Mouse (Mus musculus) hindbrain, embryonic 14.5 days (tissue): ENCODE data around the gene Agpat4. TPM values are rescaled to one million over a fixed set of nuclear protein-coding genes. Genes with fewer than 3 reads are reported as not detected.

Source experiments
- ATAC-seq: fragments of 200-750 bp; cut with Nextera tagmentation; 2 replicates; pipeline ENCODE4 v1.8.0; 2017; ENCODE audit warnings: moderate number of reproducible peaks, mild to moderate bottlenecking, moderate TSS enrichment, moderate library complexity; ENCODE audit not compliant: low FRiP score
- DNase-seq: peaks from one replicate; pipeline ENCODE4 v3.0.0-alpha.2; 2015; ENCODE audit warnings: low spot score
- H3K27ac ChIP-seq: fragments of 300-500 bp; sonication (generic); 2 replicates; pipeline ENCODE4 v1.5.1; 2014; ENCODE audit warnings: mild to moderate bottlenecking, moderate library complexity
- H3K27me3 ChIP-seq: fragments of 300-500 bp; sonication (generic); 2 replicates; pipeline ENCODE4 v1.6.1; 2014; ENCODE audit warnings: mild to moderate bottlenecking, low read length, mixed read lengths; ENCODE audit not compliant: control insufficient read depth, insufficient read depth
- H3K36me3 ChIP-seq: fragments of 300-500 bp; sonication (generic); replicated peaks from 2 replicates; pipeline ENCODE4 v1.6.1; 2014; ENCODE audit not compliant: control insufficient read depth, insufficient read depth
- H3K4me1 ChIP-seq: fragments of 300-500 bp; sonication (generic); replicated peaks from 2 replicates; pipeline ENCODE4 v1.6.1; 2014; ENCODE audit warnings: antibody characterized with exemption, low read length, mixed read lengths; ENCODE audit not compliant: control insufficient read depth, insufficient read depth
- H3K4me2 ChIP-seq: fragments of 300-500 bp; sonication (generic); replicated peaks from 2 replicates; pipeline ENCODE4 v1.6.1; 2014; ENCODE audit warnings: mild to moderate bottlenecking, moderate library complexity
- H3K4me3 ChIP-seq: fragments of 300-500 bp; sonication (generic); replicated peaks from 2 replicates; pipeline ENCODE4 v1.5.1; 2014; ENCODE audit warnings: mild to moderate bottlenecking, low read length
- H3K9ac ChIP-seq: fragments of 300-500 bp; sonication (generic); 2 replicates; pipeline ENCODE4 v1.6.1; 2014
- H3K9me3 ChIP-seq: fragments of 300-500 bp; sonication (generic); 2 replicates; pipeline ENCODE4 v1.6.1; 2016; ENCODE audit warnings: low read length; ENCODE audit not compliant: control insufficient read depth
- WGBS: fragments of 180-500 bp; shearing (Covaris S2); extraction: QIAGEN DNeasy Blood & Tissue Kit; methylation state at CpG from one replicate; pipeline ENCODE4 v1.1.7; 2014; 5-methylcytosine and 5-hydroxymethylcytosine counted together
- polyA plus RNA-seq: library from polyadenylated mRNA; unstranded; fragments of >200 nt; fragmentation: Nextera tagmentation; extraction: Ambion mirVana; gene quantifications from 2 replicates; pipeline ENCODE4 v1.2.1, GENCODE M21; 2014

Gene Agpat4
- polyA plus RNA-seq, 1 experiment from 2014 or later: 38.2 TPM

DNA sequence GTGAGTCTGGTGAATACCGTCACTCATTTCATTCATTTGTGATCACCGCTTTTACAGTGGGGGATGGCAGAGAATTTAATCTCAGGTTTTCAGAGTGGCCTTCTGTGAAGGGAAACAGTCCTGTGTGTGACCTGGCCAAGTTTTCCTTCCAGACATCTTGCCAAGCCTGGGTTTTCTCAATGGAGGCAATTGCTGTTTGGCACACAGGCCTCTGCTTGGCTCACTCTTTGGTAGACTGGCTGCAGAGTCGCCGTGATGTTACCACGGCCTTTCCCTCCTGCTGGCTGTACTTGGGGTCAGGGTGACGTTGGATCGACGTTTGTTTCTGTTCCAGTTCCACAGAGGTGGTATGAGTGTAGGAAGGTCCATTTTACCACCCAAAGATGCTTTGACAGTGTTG is 15.5 kb downstream of the Agpat4 start:
- WGBS: 87% methylated on average over 8 of the region's 8 CpGs
- DNase-seq (no peak), ATAC-seq (no peak)
- H3K36me3 ChIP-seq: no peaks in the 10 kb centered on the region
- no peak overlapping the region for H3K4me2 ChIP-seq
- H3K4me3 ChIP-seq: no peak overlapping the region
- H3K4me1 ChIP-seq: no peaks in the 10 kb centered on the region
- no peak overlapping the region for H3K9ac ChIP-seq
- H3K9me3 ChIP-seq: no peaks in the 10 kb centered on the region
- no peak overlapping the region for H3K27ac ChIP-seq
- no peaks in the 10 kb centered on the region for H3K27me3 ChIP-seq

DNA sequence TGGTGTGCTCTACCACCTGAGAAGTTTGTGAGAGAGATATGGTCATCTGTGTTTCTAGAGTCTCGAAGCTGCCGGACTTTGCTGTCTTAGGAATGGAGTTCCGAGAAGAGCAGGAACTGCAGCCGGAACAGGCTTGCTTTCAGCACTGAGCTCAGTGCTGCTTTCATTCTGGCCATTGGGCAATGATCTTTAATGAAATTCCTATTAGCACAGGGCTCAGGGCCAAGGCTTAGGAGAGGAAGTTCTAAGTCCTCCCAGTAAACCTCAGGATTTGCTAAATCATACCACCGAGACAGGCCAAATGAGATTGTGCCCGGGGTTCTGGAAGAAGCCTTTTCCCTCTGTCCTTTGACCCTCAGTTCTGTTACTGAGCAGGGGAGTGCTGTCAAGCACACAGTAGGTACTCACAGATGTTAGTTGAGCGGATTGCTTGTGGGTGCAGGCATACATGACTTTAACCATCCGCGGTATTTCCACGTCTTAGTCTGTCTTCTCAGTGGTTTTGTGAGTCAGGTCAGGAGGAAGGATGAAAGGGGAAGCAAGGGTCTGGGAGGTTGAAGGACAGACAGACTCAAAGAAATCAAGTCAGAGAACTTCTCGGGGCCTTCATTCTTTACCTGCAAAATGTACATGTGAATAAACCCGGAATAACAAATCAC is 16.6 kb downstream of the Agpat4 start:
- 96% methylated on average over 12 of the region's 12 CpGs for WGBS
- ATAC-seq (no peak), DNase-seq (no peak)
- no peak overlapping the region for H3K4me2 ChIP-seq
- H3K27ac ChIP-seq: no peak overlapping the region
- H3K36me3 ChIP-seq: no peaks in the 10 kb centered on the region
- H3K4me3 ChIP-seq: no peak overlapping the region
- H3K4me1 ChIP-seq: no peaks in the 10 kb centered on the region
- no peaks in the 10 kb centered on the region for H3K9me3 ChIP-seq
- H3K9ac ChIP-seq: no peak overlapping the region
- no peaks in the 10 kb centered on the region for H3K27me3 ChIP-seq

DNA sequence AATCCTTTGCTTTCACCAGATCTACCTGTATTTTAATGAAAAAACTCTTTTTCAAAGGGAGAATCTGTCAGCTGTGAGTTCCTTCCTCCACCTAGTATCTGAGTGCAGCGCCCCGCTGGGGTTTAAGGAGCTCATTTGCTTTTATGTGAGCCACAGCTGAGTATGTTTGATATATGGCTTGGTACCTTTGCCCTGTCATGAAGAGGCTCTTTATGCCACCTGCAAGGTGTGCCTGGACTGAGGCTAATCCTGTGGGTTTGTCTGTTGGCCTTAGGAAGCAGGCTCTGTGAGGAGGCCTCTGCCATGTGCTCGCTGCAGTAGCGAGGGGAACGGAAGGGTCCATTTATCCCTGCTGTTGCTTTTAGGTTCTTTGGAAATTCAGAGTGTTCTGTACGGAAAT is 19.9 kb downstream of the Agpat4 start:
- WGBS: 96% methylated on average over 6 of the region's 6 CpGs
- no peaks in the 10 kb centered on the region for H3K36me3 ChIP-seq
- no peaks in the 10 kb centered on the region for H3K4me1 ChIP-seq
- no peaks in the 10 kb centered on the region for H3K9me3 ChIP-seq
- no peak overlapping the region for H3K4me2 ChIP-seq
- H3K9ac ChIP-seq: no peak overlapping the region
- DNase-seq (no peak), ATAC-seq (no peak)
- no peak overlapping the region for H3K4me3 ChIP-seq
- H3K27ac ChIP-seq: no peak overlapping the region
- H3K27me3 ChIP-seq: no peaks in the 10 kb centered on the region

DNA sequence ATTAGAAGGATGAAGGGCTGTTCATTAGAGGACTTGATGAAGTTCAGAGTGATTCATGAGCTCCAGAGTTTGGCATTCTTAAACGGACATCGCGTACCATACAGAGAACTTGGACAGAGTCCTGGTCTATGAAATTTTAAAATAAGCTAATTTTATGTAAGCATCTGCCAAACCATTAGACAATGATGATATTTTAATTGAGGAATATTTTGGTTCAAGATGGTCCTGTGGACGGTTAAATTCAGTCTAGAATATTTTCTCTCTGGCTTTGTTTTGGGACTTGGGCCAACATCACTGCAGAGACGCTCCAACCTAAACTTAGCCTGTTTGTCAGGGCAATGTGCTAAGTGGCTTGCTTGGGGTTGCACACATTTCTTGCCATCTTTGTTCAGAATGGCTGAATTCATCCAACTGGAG is 25.5 kb downstream of the Agpat4 start:
- H3K4me1 ChIP-seq: no peaks in the 10 kb centered on the region
- H3K36me3 ChIP-seq: no peaks in the 10 kb centered on the region
- no peak overlapping the region for H3K9ac ChIP-seq
- no peak for DNase-seq
- H3K27me3 ChIP-seq: no peaks in the 10 kb centered on the region
- WGBS: 87% methylated on average over 5 of the region's 5 CpGs
- no peak overlapping the region for H3K4me2 ChIP-seq
- H3K4me3 ChIP-seq: no peak overlapping the region
- ATAC-seq: no peak
- no peaks in the 10 kb centered on the region for H3K9me3 ChIP-seq
- no peak overlapping the region for H3K27ac ChIP-seq

DNA sequence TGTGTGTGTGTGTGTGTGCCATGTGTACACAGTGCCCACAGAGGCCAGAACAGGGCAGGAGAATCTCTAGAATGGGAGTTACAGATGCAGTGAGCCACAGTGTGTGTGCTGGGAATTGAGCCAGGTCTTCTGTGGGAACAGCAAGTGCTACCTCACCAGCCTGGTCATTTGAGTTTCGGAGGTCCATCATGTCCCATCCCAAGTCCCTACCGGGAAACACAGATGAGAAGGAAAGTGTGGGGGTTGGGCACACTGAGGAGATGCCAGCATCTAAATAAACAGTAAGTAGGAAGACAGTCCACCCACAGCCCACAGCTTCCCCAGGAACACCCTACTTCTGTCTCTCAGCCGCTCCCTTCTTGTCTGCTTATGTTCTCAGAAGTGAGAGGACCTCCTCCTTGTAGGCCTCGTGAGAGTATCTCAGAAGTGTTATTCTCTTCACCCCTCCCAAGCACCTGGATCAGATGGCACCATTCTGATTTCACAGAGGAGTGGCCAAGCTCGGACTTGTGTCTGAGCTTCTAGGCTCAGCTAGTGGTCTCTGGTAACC is 27.7 kb downstream of the Agpat4 start:
- Histone ChIP-seq H3K27me3 (no peaks in the 10 kb centered on the region), H3K4me3 (no peak overlapping the region), H3K36me3 (no peaks in the 10 kb centered on the region), H3K4me1 (no peaks in the 10 kb centered on the region), H3K27ac (no peak overlapping the region), H3K9me3 (no peaks in the 10 kb centered on the region), H3K4me2 (no peak overlapping the region), H3K9ac (no peak overlapping the region)
- ATAC-seq: no peak
- no peak for DNase-seq
- WGBS: 98% methylated on average over 5 of the region's 5 CpGs

DNA sequence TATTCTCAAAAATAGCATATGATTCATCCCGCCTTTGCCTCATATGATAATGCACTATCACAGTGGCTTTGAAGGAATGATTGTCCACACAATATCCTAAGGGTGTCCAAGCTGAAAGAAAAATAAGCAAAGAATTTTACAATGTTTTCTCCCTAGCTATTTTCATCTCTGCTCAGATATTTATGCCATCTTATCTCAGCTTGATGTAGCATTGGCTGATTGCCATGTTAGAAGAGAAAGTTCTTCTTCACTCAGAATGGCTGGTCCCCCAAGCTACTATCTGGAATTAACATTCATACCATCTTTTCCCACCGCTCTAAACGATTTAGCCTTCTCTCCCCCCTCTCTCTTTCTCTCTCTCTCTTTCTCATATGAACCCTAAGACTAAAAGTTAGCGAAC is 29.3 kb downstream of the Agpat4 start:
- 91% methylated on average over 4 of the region's 4 CpGs for WGBS

DNA sequence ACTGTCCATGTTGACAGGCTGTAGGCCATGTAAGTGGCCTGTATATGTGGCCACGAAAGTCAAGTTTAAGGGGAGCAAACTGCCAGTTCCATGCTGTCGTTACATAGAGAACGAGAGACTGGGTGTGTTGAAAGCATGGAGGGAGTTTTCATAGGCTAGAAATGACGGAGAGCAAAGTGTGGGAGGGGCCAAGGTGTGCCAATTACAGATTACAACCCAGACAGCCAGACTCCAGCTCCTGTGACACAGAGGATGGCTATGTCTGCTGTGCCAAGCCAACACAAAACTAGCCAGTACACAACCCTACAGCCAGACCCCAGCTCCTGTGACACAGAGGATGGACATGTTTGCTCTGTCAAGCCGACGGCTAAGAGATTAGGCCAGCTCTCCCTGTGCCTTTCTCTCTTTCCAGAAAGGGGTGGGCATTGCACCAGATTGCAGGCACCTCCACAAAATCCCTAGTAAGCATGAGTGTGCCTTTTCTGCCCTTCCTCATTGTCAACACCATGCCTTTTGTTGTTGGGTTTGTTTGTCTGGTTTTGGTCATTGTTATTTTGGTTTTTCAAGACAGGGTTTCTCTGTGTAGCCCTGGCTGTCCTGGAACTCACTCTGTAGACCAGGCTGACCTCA is 30.8 kb downstream of the Agpat4 start:
- Histone ChIP-seq H3K27ac (no peak overlapping the region), H3K4me2 (no peak overlapping the region), H3K27me3 (no peaks in the 10 kb centered on the region), H3K9ac (no peak overlapping the region), H3K4me1 (no peaks in the 10 kb centered on the region), H3K36me3 (peaks cover 21% of the 10 kb centered on the region), H3K4me3 (no peak overlapping the region), H3K9me3 (no peaks in the 10 kb centered on the region)
- ATAC-seq (no peak), DNase-seq (no peak)
- WGBS: 93% methylated on average over 6 of the region's 6 CpGs

More for the DNA sequence above, 29.3 kb downstream of the Agpat4 start:
- H3K9me3 ChIP-seq: no peaks in the 10 kb centered on the region
- no peak overlapping the region for H3K9ac ChIP-seq
- H3K27me3 ChIP-seq: no peaks in the 10 kb centered on the region
- H3K4me3 ChIP-seq: no peak overlapping the region
- ATAC-seq: no peak
- peaks cover 7% of the 10 kb centered on the region for H3K36me3 ChIP-seq
- H3K27ac ChIP-seq: no peak overlapping the region
- H3K4me1 ChIP-seq: no peaks in the 10 kb centered on the region
- no peak for DNase-seq
- no peak overlapping the region for H3K4me2 ChIP-seq

DNA sequence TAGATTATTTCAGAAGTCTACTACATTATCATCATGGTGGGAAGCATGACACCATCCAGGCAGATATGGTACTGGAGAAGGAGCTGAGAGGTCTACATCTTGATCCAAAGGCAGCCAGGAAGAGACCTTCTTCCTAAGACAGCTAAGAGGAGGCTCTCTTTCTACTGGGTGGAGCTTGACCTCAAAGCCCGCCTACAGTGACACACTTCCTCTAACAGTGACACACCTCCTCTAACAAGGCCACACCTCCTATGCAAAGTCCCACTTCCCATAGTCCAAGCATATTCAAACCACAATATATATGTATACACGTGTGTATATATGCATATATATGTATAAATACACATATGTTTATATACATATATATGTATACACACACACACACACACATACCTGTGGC is 32.5 kb downstream of the Agpat4 start:
- H3K27ac ChIP-seq: no peak overlapping the region
- 94% methylated on average over 2 of the region's 2 CpGs for WGBS
- DNase-seq (no peak), ATAC-seq (no peak)
- H3K27me3 ChIP-seq: no peaks in the 10 kb centered on the region
- H3K9me3 ChIP-seq: no peaks in the 10 kb centered on the region
- H3K36me3 ChIP-seq: peaks cover 23% of the 10 kb centered on the region
- no peak overlapping the region for H3K9ac ChIP-seq
- no peak overlapping the region for H3K4me2 ChIP-seq
- H3K4me1 ChIP-seq: no peaks in the 10 kb centered on the region
- H3K4me3 ChIP-seq: no peak overlapping the region

DNA sequence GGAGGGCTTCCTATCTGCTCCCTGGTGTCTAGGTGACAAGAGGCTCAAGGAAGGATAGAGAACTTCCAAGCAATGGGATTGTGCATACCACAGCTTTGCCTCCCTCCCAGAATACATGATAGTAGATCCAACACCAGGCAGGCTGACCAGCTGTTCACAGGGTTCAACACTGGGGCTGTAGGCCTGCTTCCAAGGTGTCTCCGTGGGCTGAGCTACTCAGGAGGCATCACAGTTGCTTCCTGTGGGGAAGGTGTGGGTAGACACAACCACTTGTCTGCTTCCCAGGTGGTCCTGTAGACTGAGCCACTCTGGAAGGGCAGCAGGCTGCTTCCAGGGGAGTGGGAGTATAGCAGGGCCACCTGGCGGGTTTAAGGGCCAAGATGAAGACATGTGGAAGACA is 35.8 kb downstream of the Agpat4 start:
- Histone ChIP-seq H3K27me3 (no peaks in the 10 kb centered on the region), H3K4me3 (no peak overlapping the region), H3K36me3 (peaks cover 23% of the 10 kb centered on the region), H3K27ac (no peak overlapping the region), H3K9ac (no peak overlapping the region), H3K4me1 (no peaks in the 10 kb centered on the region), H3K9me3 (no peaks in the 10 kb centered on the region), H3K4me2 (no peak overlapping the region)
- no peak for ATAC-seq
- 71% methylated on average over 2 of the region's 2 CpGs for WGBS
- no peak for DNase-seq
